Mouse (Mus musculus) spleen, adult 2 months (tissue): ENCODE results near the gene Syt8.

Experiments
- CTCF ChIP-seq: fragments of 200-500 bp; IDR thresholded peaks from 2 replicates; pipeline ENCODE4 v1.5.1; 2011; ENCODE audit warnings: mild to moderate bottlenecking, inconsistent platforms; ENCODE audit not compliant: insufficient read depth, insufficient read length, insufficient replicate concordance; ENCODE audit errors: extremely low read depth
- POLR2A ChIP-seq: fragments of 200-500 bp; IDR thresholded peaks from 2 replicates; pipeline ENCODE4 v1.6.1; 2011; ENCODE audit warnings: low read depth, low read length, inconsistent platforms

DNA sequence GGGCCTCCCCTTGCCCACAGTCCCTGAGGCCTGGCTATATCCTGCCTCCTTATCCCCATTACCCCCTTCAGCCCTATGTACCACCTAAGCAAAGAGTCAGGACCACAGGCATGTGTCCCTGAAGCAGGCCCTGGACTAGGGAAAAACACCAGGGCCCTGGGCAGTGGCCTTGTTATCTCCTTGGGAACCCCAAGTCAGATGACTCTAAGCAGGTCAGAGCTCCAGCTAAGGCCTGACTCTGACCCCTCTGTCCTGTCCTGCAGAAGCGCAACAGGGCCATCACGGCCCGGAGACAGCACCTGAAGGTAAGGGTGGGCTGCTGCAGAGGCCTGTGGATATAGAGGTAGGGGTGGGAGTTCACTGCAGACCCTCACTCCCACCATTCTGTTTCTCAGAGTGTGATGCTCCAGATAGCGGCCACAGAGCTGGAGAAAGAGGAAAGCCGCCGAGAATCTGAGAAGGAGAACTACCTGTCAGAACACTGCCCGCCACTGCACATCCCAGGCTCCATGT, 8.3 kb downstream of the Syt8 start:
- TF ChIP-seq POLR2A = no peak
- no peak for TF ChIP-seq CTCF
